Mouse (Mus musculus): ENCODE results near the gene Tmem63b. TPM values are rescaled to one million over a fixed set of nuclear protein-coding genes. Genes with fewer than 3 reads are reported as not detected.
A peak's percentile ranks its signal among the peaks of the same experiment; 100 is the strongest.

Gene Tmem63b
- 35.5 and 39.3 TPM in 2 replicates for polyA plus RNA-seq (2015; fragmentation: Nextera tagmentation; extraction: Ambion mirVana)

- Histone ChIP-seq H3K36me3 (no peaks in the 10 kb centered on the region), H3K4me1 (peaks cover 38% of the 10 kb centered on the region), H3K9ac (peak within 1 kb of the TSS; percentile 97), H3K27me3 (replicated peaks) (no peaks in the 10 kb centered on the region), H3K27ac (replicated peaks) (peak within 1 kb of the TSS; percentile 78), H3K9me3 (0 out of 2 replicates have a peak, but pooled peaks cover 3% of the 10 kb centered on the region), H3K4me2 (peak within 1 kb of the TSS; percentile 95), H3K4me3 (peak within 1 kb of the TSS; percentile 94)
- 9% methylated on average over 12 of the region's 12 CpGs for WGBS
- ATAC-seq (ENCODE audit: extremely low read depth, insufficient number of reproducible peaks, low FRiP score, low TSS enrichment), result no peak
These were observed at the start of gene Tmem63b for GRCm38 (mm10) chr17:45686716-45687115. Gene Tmem63b (minus strand): TSS chr17:45686905.

- H3K4me2 ChIP-seq, result peak overlapping the region; percentile 82
- H3K27me3 ChIP-seq (replicated peaks), result peaks cover 26% of the 10 kb centered on the region
- peak overlapping the region; percentile 90 for H3K27ac ChIP-seq (replicated peaks)
- no peak for ATAC-seq (ENCODE audit: extremely low read depth, insufficient number of reproducible peaks, low FRiP score, low TSS enrichment)
- peaks cover 46% of the 10 kb centered on the region for H3K4me1 ChIP-seq
- peak overlapping the region; percentile 89 for H3K9ac ChIP-seq
- no peaks in the 10 kb centered on the region for H3K9me3 ChIP-seq
- no peaks in the 10 kb centered on the region for H3K36me3 ChIP-seq
- H3K4me3 ChIP-seq, result peak overlapping the region; percentile 59
- 13% methylated on average over 10 of the region's 10 CpGs for WGBS
These were observed 48.9 kb upstream of the Tmem63b start for GRCm38 (mm10) chr17:45735382-45736310.

- no peak overlapping the region for H3K4me3 ChIP-seq
- no peaks in the 10 kb centered on the region for H3K36me3 ChIP-seq
- H3K4me2 ChIP-seq, result 0 out of 2 replicates have a peak overlapping the region, but pooled peaks have one; percentile 71
- H3K9ac ChIP-seq, result peak overlapping the region; percentile 68
- WGBS, result 76% methylated on average over 4 of the region's 4 CpGs
- peaks cover 50% of the 10 kb centered on the region for H3K4me1 ChIP-seq
- peak overlapping the region; percentile 90 for H3K27ac ChIP-seq (replicated peaks)
- ATAC-seq (ENCODE audit: extremely low read depth, insufficient number of reproducible peaks, low FRiP score, low TSS enrichment), result no peak
- H3K27me3 ChIP-seq (replicated peaks), result peaks cover 28% of the 10 kb centered on the region
- H3K9me3 ChIP-seq, result no peaks in the 10 kb centered on the region
These were observed 48.2 kb upstream of the Tmem63b start for GRCm38 (mm10) chr17:45734881-45735280.

GRCm38 (mm10) chr17:45734333-45734732 is 47.6 kb upstream of the Tmem63b start:
- peak overlapping the region; percentile 68 for H3K9ac ChIP-seq
- H3K4me3 ChIP-seq, result peak overlapping the region; percentile 44
- no peak for ATAC-seq (ENCODE audit: extremely low read depth, insufficient number of reproducible peaks, low FRiP score, low TSS enrichment)
- no peaks in the 10 kb centered on the region for H3K9me3 ChIP-seq
- WGBS, result 19% methylated on average over 3 of the region's 3 CpGs
- no peaks in the 10 kb centered on the region for H3K36me3 ChIP-seq
- peaks cover 28% of the 10 kb centered on the region for H3K27me3 ChIP-seq (replicated peaks)
- H3K4me2 ChIP-seq, result peak overlapping the region; percentile 71
- peaks cover 55% of the 10 kb centered on the region for H3K4me1 ChIP-seq
- H3K27ac ChIP-seq (replicated peaks), result peak overlapping the region; percentile 90

GRCm38 (mm10) chr17:45733735-45734301 is 47.1 kb upstream of the Tmem63b start, which contains the start of gene 1600014C23Rik:
Gene 1600014C23Rik (minus strand): TSS chr17:45733844.
- ATAC-seq (ENCODE audit: extremely low read depth, insufficient number of reproducible peaks, low FRiP score, low TSS enrichment), result no peak
- WGBS, result 1% methylated on average over 41 of the region's 41 CpGs
- H3K4me3 ChIP-seq, result peak within 1 kb of the TSS; percentile 44
- no peaks in the 10 kb centered on the region for H3K9me3 ChIP-seq
- peak within 1 kb of the TSS; percentile 71 for H3K4me2 ChIP-seq
- peak within 1 kb of the TSS; percentile 90 for H3K27ac ChIP-seq (replicated peaks)
- peaks cover 28% of the 10 kb centered on the region for H3K27me3 ChIP-seq (replicated peaks)
- H3K9ac ChIP-seq, result peak within 1 kb of the TSS; percentile 68
- H3K4me1 ChIP-seq, result peaks cover 60% of the 10 kb centered on the region
- H3K36me3 ChIP-seq, result no peaks in the 10 kb centered on the region

- H3K27ac ChIP-seq (replicated peaks), result peak overlapping the region; percentile 52; the same call in 1 of the 2 replicates
- ATAC-seq (ENCODE audit: extremely low read depth, insufficient number of reproducible peaks, low FRiP score, low TSS enrichment), result no peak
- no peaks in the 10 kb centered on the region for H3K36me3 ChIP-seq
- no peaks in the 10 kb centered on the region for H3K9me3 ChIP-seq
- H3K4me2 ChIP-seq, result peak overlapping the region; percentile 71
- H3K4me3 ChIP-seq, result peak overlapping the region; percentile 44
- WGBS, result 70% methylated on average over 19 of the region's 19 CpGs
- peaks cover 66% of the 10 kb centered on the region for H3K4me1 ChIP-seq
- H3K9ac ChIP-seq, result peak overlapping the region; percentile 68
- H3K27me3 ChIP-seq (replicated peaks), result peaks cover 28% of the 10 kb centered on the region
These were observed 46.5 kb upstream of the Tmem63b start for GRCm38 (mm10) chr17:45733038-45733734.

- no peak for ATAC-seq (ENCODE audit: extremely low read depth, insufficient number of reproducible peaks, low FRiP score, low TSS enrichment)
- peaks cover 65% of the 10 kb centered on the region for H3K4me1 ChIP-seq
- no peaks in the 10 kb centered on the region for H3K9me3 ChIP-seq
- peaks cover 28% of the 10 kb centered on the region for H3K27me3 ChIP-seq (replicated peaks)
- no peak overlapping the region for H3K4me2 ChIP-seq
- no peak overlapping the region for H3K9ac ChIP-seq
- no peak overlapping the region for H3K27ac ChIP-seq (replicated peaks)
- WGBS, result 25% methylated on average over 9 of the region's 9 CpGs
- H3K36me3 ChIP-seq, result no peaks in the 10 kb centered on the region
- no peak overlapping the region for H3K4me3 ChIP-seq
These were observed 44.6 kb upstream of the Tmem63b start for GRCm38 (mm10) chr17:45731172-45731864.

- H3K36me3 ChIP-seq, result no peaks in the 10 kb centered on the region
- no peak overlapping the region for H3K9ac ChIP-seq
- H3K4me2 ChIP-seq, result no peak overlapping the region
- ATAC-seq (ENCODE audit: extremely low read depth, insufficient number of reproducible peaks, low FRiP score, low TSS enrichment), result no peak
- H3K9me3 ChIP-seq, result no peaks in the 10 kb centered on the region
- H3K4me3 ChIP-seq, result no peak overlapping the region
- 87% methylated on average over 4 of the region's 4 CpGs for WGBS
- H3K27me3 ChIP-seq (replicated peaks), result peaks cover 28% of the 10 kb centered on the region
- no peak overlapping the region for H3K27ac ChIP-seq (replicated peaks)
- peaks cover 61% of the 10 kb centered on the region for H3K4me1 ChIP-seq
These were observed 44.0 kb upstream of the Tmem63b start for GRCm38 (mm10) chr17:45730696-45731095.

GRCm38 (mm10) chr17:45729387-45729786 is 42.7 kb upstream of the Tmem63b start:
- Histone ChIP-seq H3K9ac (peak overlapping the region; percentile 58; the same call in 1 of the 2 replicates), H3K4me1 (peaks cover 49% of the 10 kb centered on the region), H3K9me3 (no peaks in the 10 kb centered on the region), H3K27ac (replicated peaks) (peak overlapping the region; percentile 6; the same call in 1 of the 2 replicates), H3K27me3 (replicated peaks) (peaks cover 28% of the 10 kb centered on the region), H3K4me3 (no peak overlapping the region), H3K36me3 (no peaks in the 10 kb centered on the region), H3K4me2 (no peak overlapping the region)
- ATAC-seq (ENCODE audit: extremely low read depth, insufficient number of reproducible peaks, low FRiP score, low TSS enrichment), result no peak
- 29% methylated on average over 10 of the region's 10 CpGs for WGBS

GRCm38 (mm10) chr17:45727983-45728723 is 41.4 kb upstream of the Tmem63b start:
- Histone ChIP-seq H3K27me3 (replicated peaks) (peaks cover 24% of the 10 kb centered on the region), H3K27ac (replicated peaks) (no peak overlapping the region), H3K9me3 (no peaks in the 10 kb centered on the region), H3K36me3 (no peaks in the 10 kb centered on the region), H3K4me1 (peaks cover 41% of the 10 kb centered on the region), H3K4me2 (no peak overlapping the region), H3K4me3 (no peak overlapping the region), H3K9ac (no peak overlapping the region)
- WGBS, result 58% methylated on average over 8 of the region's 8 CpGs
- no peak for ATAC-seq (ENCODE audit: extremely low read depth, insufficient number of reproducible peaks, low FRiP score, low TSS enrichment)
